Mouse (Mus musculus) embryonic fibroblast, embryonic 13.5 days (primary cell): ENCODE measurements around the gene Saa2.

Experiments used
- CTCF ChIP-seq: IDR thresholded peaks from 2 replicates; pipeline ENCODE4 v1.5.1; 2011; ENCODE audit warnings: mild to moderate bottlenecking, control low read depth, low read length, moderate library complexity, borderline replicate concordance; ENCODE audit not compliant: insufficient read depth
- POLR2A ChIP-seq: IDR thresholded peaks from 2 replicates; pipeline ENCODE4 v1.6.1; 2011; ENCODE audit warnings: low read depth, mild to moderate bottlenecking, control low read depth, low read length, moderate library complexity

GRCm38 (mm10) chr7:46748459-46748858 lies 3.1 kb upstream of the Saa2 start:
- TF ChIP-seq CTCF (no peak), POLR2A (no peak)
